Mouse (Mus musculus) gastrocnemius, adult 2 months (tissue): ENCODE results near the gene Ahrr. TPM values are rescaled to one million over a fixed set of nuclear protein-coding genes. Genes with fewer than 3 reads are reported as not detected.
A peak's percentile ranks its signal among the peaks of the same experiment; 100 is the strongest.

Experiments used
- DNase-seq: peaks from one replicate; pipeline ENCODE4 v3.0.0; 2022
- H3K27ac ChIP-seq: fragments of 200-600 bp; 2 replicates; pipeline ENCODE4 v1.8.1; 2022; ENCODE audit warnings: mild to moderate bottlenecking
- H3K4me3 ChIP-seq: fragments of 200-600 bp; 2 replicates; pipeline ENCODE4 v1.8.1; 2022; ENCODE audit warnings: mild to moderate bottlenecking, moderate library complexity
- CTCF ChIP-seq: fragments of 200-600 bp; IDR thresholded peaks from 2 replicates; pipeline ENCODE4 v1.8.1; 2022; ENCODE audit warnings: antibody characterized with exemption, mild to moderate bottlenecking, moderate library complexity
- intact Hi-C: fragments of 180-260 bp; cut with DNase I; formaldehyde crosslinking; loops from one replicate; pipeline ENCODE4 v1.15.1; 2025
- long read RNA-seq, 2 experiments: library from polyadenylated mRNA; stranded (forward); transcript quantifications; one replicate each; pipeline ENCODE4 v2.0.0; 2021
- total RNA-seq, 2 experiments: library from RNA; stranded (reverse); gene quantifications; 2 replicates each; pipeline ENCODE4 v1.2.3; 2021

Ahrr gene
- total RNA-seq: not detected
- long read RNA-seq, experiment 1: 0 reads
- long read RNA-seq, experiment 2: 0 reads

GRCm38 (mm10) chr13:74292167-74292566 is at the start of gene Ahrr:
TSS of gene Ahrr (minus strand) at chr13:74292331.
- DNase-seq: peak; percentile 54
- no peak within 1 kb of the TSS for H3K27ac ChIP-seq
- TF ChIP-seq CTCF: peak; percentile 52
- peak within 1 kb of the TSS; percentile 43 for H3K4me3 ChIP-seq
- intact Hi-C loops: no loop called here

- peak; percentile 76 for TF ChIP-seq CTCF
- intact Hi-C loops: loop anchor here (2.0 to 10.0 kb wide), 2 partner anchors 154 to 194 kb away; partner anchors contain the start of gene Zfp825
- peak; percentile 30 for DNase-seq
- Histone ChIP-seq H3K27ac (no peak overlapping the region), H3K4me3 (no peak overlapping the region)
Observed at GRCm38 (mm10) chr13:74341036-74341435, 48.9 kb upstream of the Ahrr start.

- no peak for DNase-seq
- H3K27ac ChIP-seq: no peak overlapping the region
- TF ChIP-seq CTCF: no peak
- no peak overlapping the region for H3K4me3 ChIP-seq
- intact Hi-C loops: no loop called here
Observed at GRCm38 (mm10) chr13:74329321-74329720, 37.2 kb upstream of the Ahrr start.

- no peak for TF ChIP-seq CTCF
- DNase-seq: peak; percentile 96
- intact Hi-C loops: loop anchor here (5.0 kb wide), 1 partner anchor 35 kb away; the partner anchor contains the start of genes Ccdc127 and Sdha
- Histone ChIP-seq H3K27ac (peak within 1 kb of the TSS; percentile 88), H3K4me3 (peak within 1 kb of the TSS; percentile 88)
Observed at GRCm38 (mm10) chr13:74317170-74317849, 25.2 kb upstream of the Ahrr start, which contains the start of gene Pdcd6. TSS of gene Pdcd6 (minus strand) at chr13:74317580.

GRCm38 (mm10) chr13:74316789-74317169 is 24.6 kb upstream of the Ahrr start:
- intact Hi-C loops: loop anchor here (5.0 kb wide), 1 partner anchor 36 kb away; the partner anchor contains the start of genes Ccdc127 and Sdha
- TF ChIP-seq CTCF: no peak
- DNase-seq: no peak
- Histone ChIP-seq H3K27ac (peak overlapping the region; percentile 88), H3K4me3 (peak overlapping the region; percentile 88)

- TF ChIP-seq CTCF: no peak
- peak overlapping the region; percentile 88 for H3K27ac ChIP-seq
- intact Hi-C loops: loop anchor here (5.0 kb wide), 1 partner anchor 36 kb away; the partner anchor contains the start of genes Ccdc127 and Sdha
- no peak for DNase-seq
- H3K4me3 ChIP-seq: peak overlapping the region; percentile 88
Observed at GRCm38 (mm10) chr13:74316386-74316785, 24.3 kb upstream of the Ahrr start.

- H3K4me3 ChIP-seq: no peak overlapping the region
- intact Hi-C loops: loop anchor here (5.0 kb wide), 1 partner anchor 38 kb away; the partner anchor contains the start of genes Ccdc127 and Sdha
- TF ChIP-seq CTCF: no peak
- no peak overlapping the region for H3K27ac ChIP-seq
- no peak for DNase-seq
Observed at GRCm38 (mm10) chr13:74314616-74315015, 22.5 kb upstream of the Ahrr start.

- no peak for DNase-seq
- Histone ChIP-seq H3K4me3 (no peak overlapping the region), H3K27ac (no peak overlapping the region)
- intact Hi-C loops: no loop called here
- TF ChIP-seq CTCF: no peak
Observed at GRCm38 (mm10) chr13:74305780-74306179, 13.6 kb upstream of the Ahrr start.

- Histone ChIP-seq H3K27ac (no peak overlapping the region), H3K4me3 (no peak overlapping the region)
- intact Hi-C loops: no loop called here
- no peak for DNase-seq
- TF ChIP-seq CTCF: no peak
Observed at GRCm38 (mm10) chr13:74305380-74305779, 13.2 kb upstream of the Ahrr start.

GRCm38 (mm10) chr13:74302050-74303037 is 10.2 kb upstream of the Ahrr start:
- no peak for DNase-seq
- Histone ChIP-seq H3K27ac (no peak overlapping the region), H3K4me3 (no peak overlapping the region)
- TF ChIP-seq CTCF: peak; percentile 12; the same call in 1 of the 2 replicates
- intact Hi-C loops: loop anchor here (5.0 kb wide), 3 partner anchors 95 to 470 kb away; partner anchors contain the start of gene Exoc3

- no peak for DNase-seq
- H3K4me3 ChIP-seq: no peak overlapping the region
- no peak overlapping the region for H3K27ac ChIP-seq
- TF ChIP-seq CTCF: no peak
- intact Hi-C loops: loop anchor here (1.0 to 5.0 kb wide), 5 partner anchors 94 to 469 kb away; partner anchors contain the start of gene Exoc3
Observed at GRCm38 (mm10) chr13:74301607-74301984, 9.5 kb upstream of the Ahrr start.

- Histone ChIP-seq H3K27ac (no peak overlapping the region), H3K4me3 (no peak overlapping the region)
- DNase-seq: peak; percentile 67
- intact Hi-C loops: loop anchor here (1.0 to 5.0 kb wide), 5 partner anchors 94 to 469 kb away; partner anchors contain the start of gene Exoc3
- TF ChIP-seq CTCF: peak; percentile 87
Observed at GRCm38 (mm10) chr13:74300925-74301606, 8.9 kb upstream of the Ahrr start.
